Mouse (Mus musculus): ENCODE results near the gene 1700001C19Rik. TPM values are rescaled to one million over a fixed set of nuclear protein-coding genes. Genes with fewer than 3 reads are reported as not detected.

The 1700001C19Rik gene
- total RNA-seq, 2 experiments from 2014 or later = not detected

DNA sequence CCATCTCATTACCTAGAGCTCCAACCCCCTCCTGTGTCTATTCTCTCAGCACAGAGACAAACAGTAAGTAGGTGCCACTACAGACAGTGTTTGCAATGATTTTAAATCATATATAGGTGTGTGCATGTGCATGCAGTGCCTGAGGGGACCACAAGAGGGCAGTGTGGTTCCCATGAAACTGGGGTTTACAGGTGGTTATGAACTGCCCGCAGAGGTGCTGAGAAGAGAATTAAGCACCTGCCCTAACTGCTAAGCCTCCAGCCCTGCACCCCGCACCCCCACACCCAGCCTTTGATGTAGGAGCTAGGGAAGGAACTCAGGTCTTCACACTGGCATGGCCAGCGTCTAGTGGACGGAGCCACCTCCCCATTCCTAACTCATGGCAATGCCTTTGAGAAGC lies 50.5 kb downstream of the 1700001C19Rik start:
- ATAC-seq (replicated peaks; ENCODE audit: low FRiP score, low TSS enrichment, poor library complexity, severe bottlenecking) = 0 out of 2 replicates have a peak, but pooled peaks have one; percentile 49

GRCm38 (mm10) chr17:47385145-47385544 lies 52.0 kb downstream of the 1700001C19Rik start, which contains the start of gene Guca1b:
Guca1b (plus strand) TSS chr17:47385393.
- ATAC-seq (replicated peaks; ENCODE audit: low FRiP score, low TSS enrichment, poor library complexity, severe bottlenecking) = no peak

DNA sequence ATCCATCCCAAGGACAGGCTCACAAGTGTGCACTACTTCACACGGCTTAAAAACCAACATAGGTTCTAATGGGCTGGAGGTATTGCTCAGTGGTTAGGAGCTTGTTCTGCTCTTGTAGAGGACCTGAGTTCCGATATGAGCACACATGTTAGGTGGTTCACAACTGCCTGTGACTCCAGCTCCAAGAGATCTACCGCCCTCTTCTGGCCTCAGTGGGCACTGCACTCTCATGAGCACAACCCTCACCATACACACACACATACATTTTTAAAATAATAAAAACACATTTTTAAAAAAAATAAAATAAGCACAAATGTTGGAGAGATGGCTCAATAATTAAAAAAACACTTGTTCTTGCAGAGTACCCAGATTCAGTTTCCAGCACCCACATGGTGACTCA lies 53.1 kb downstream of the 1700001C19Rik start:
- ATAC-seq (replicated peaks; ENCODE audit: low FRiP score, low TSS enrichment, poor library complexity, severe bottlenecking) = no peak

GRCm38 (mm10) chr17:47383266-47383665 lies 53.9 kb downstream of the 1700001C19Rik start:
- no peak for ATAC-seq (replicated peaks; ENCODE audit: low FRiP score, low TSS enrichment, poor library complexity, severe bottlenecking)

DNA sequence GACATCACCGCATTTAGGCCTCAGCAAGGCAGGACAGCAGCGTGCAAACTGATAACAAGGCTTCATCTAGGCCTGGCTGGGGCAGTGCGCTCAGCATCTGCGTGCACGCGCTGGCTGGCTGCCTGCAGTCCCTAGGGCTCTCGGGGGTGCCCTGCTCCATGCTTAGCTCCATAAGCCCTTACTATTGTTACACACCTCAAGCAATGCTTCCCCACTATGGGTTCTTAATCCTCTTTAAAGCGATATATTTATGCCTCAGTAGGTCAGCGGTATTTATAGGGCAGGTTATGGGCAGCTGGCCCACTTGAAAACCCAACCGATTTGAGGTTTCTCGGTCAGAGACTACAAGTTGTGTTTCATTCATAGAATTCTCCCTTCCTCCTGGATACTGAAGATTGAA lies 55.3 kb downstream of the 1700001C19Rik start:
- no peak for ATAC-seq (replicated peaks; ENCODE audit: low FRiP score, low TSS enrichment, poor library complexity, severe bottlenecking)

GRCm38 (mm10) chr17:47378133-47378532 lies 59.0 kb downstream of the 1700001C19Rik start:
- ATAC-seq (replicated peaks; ENCODE audit: low FRiP score, low TSS enrichment, poor library complexity, severe bottlenecking) = no peak

GRCm38 (mm10) chr17:47376779-47377280 lies 60.3 kb downstream of the 1700001C19Rik start:
- no peak for ATAC-seq (replicated peaks; ENCODE audit: low FRiP score, low TSS enrichment, poor library complexity, severe bottlenecking)

DNA sequence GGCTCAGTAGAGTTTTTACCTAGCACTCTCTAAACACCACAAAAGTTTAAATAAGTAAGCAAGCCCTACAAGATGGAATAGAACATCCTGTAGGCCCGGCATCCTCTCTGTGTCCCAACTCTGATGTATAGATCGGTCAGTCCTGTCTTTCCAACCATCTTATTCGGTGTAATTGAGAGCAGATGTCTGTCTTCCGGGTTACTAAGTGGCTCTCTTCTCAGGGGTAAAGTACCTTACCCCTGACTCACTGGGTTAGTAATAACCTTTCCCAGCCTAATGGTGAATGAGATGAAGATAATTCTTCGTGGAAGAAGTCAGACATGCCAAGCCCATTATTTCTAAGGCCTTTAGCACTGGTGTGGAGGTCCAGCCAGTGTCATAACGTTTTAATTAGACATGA lies 63.2 kb downstream of the 1700001C19Rik start:
- ATAC-seq (replicated peaks; ENCODE audit: low FRiP score, low TSS enrichment, poor library complexity, severe bottlenecking) = no peak

GRCm38 (mm10) chr17:47371451-47371850 lies 65.7 kb downstream of the 1700001C19Rik start:
- ATAC-seq (replicated peaks; ENCODE audit: low FRiP score, low TSS enrichment, poor library complexity, severe bottlenecking) = peak; percentile 72

- ATAC-seq (replicated peaks; ENCODE audit: low FRiP score, low TSS enrichment, poor library complexity, severe bottlenecking) = peak; percentile 52
Measured at GRCm38 (mm10) chr17:47369087-47369443, 68.1 kb downstream of the 1700001C19Rik start.

- ATAC-seq (replicated peaks; ENCODE audit: low FRiP score, low TSS enrichment, poor library complexity, severe bottlenecking) = peak; percentile 81
Measured at GRCm38 (mm10) chr17:47368401-47369086, 68.6 kb downstream of the 1700001C19Rik start, which contains the start of gene Mrps10. Mrps10 (plus strand) TSS chr17:47368887.

Other genes with a start within 250 kb of the 1700001C19Rik start
- 62.0 and 75.8 TPM in 2 replicates for gene Mrps10, start 68.5 kb downstream of the 1700001C19Rik start, total RNA-seq (2014; fragmentation: Nextera tagmentation)
- 61.6 and 90.5 TPM in 2 replicates for gene Mrps10, start 68.5 kb downstream of the 1700001C19Rik start, total RNA-seq (2017)
- gene Guca1b, start 52.0 kb downstream of the 1700001C19Rik start, total RNA-seq (2014; fragmentation: Nextera tagmentation) = 0.54 and 2.8 TPM in 2 replicates
- 0.15 and 3.8 TPM in 2 replicates for gene Guca1b, start 52.0 kb downstream of the 1700001C19Rik start, total RNA-seq (2017)
- gene Guca1a, start 36.8 kb downstream of the 1700001C19Rik start, total RNA-seq (2014; fragmentation: Nextera tagmentation) = not detected in 2 replicates
- gene Guca1a, start 36.8 kb downstream of the 1700001C19Rik start, total RNA-seq (2017) = not detected in 2 replicates
- gene AI661453, start 761 bp downstream of the 1700001C19Rik start, total RNA-seq (2014; fragmentation: Nextera tagmentation) = 0.67 and 1.1 TPM in 2 replicates
- 0.04 TPM in 1 of 2 replicates, not detected in the other for gene AI661453, start 761 bp downstream of the 1700001C19Rik start, total RNA-seq (2017)
- 30.6 and 34.8 TPM in 2 replicates for gene Taf8, start 64.9 kb upstream of the 1700001C19Rik start, total RNA-seq (2014; fragmentation: Nextera tagmentation)
- gene Taf8, start 64.9 kb upstream of the 1700001C19Rik start, total RNA-seq (2017) = 30.5 and 45.8 TPM in 2 replicates
- 157 and 169 TPM in 2 replicates for gene Ccnd3, start 67.7 kb upstream of the 1700001C19Rik start, total RNA-seq (2014; fragmentation: Nextera tagmentation)
- 31.3 and 51.3 TPM in 2 replicates for gene Ccnd3, start 67.7 kb upstream of the 1700001C19Rik start, total RNA-seq (2017)
- gene Bysl, start 174.1 kb upstream of the 1700001C19Rik start, total RNA-seq (2014; fragmentation: Nextera tagmentation) = 34.0 and 34.7 TPM in 2 replicates
- 21.9 and 24.9 TPM in 2 replicates for gene Bysl, start 174.1 kb upstream of the 1700001C19Rik start, total RNA-seq (2017)
- gene Med20, start 174.2 kb upstream of the 1700001C19Rik start, total RNA-seq (2014; fragmentation: Nextera tagmentation) = 31.7 and 66.0 TPM in 2 replicates
- 28.2 and 40.4 TPM in 2 replicates for gene Med20, start 174.2 kb upstream of the 1700001C19Rik start, total RNA-seq (2017)
- 7.8 and 8.0 TPM in 2 replicates for gene Gm20517, start 174.2 kb upstream of the 1700001C19Rik start, total RNA-seq (2014; fragmentation: Nextera tagmentation)
- 2.2 and 6.2 TPM in 2 replicates for gene Gm20517, start 174.2 kb upstream of the 1700001C19Rik start, total RNA-seq (2017)
- 13.9 and 21.0 TPM in 2 replicates for gene Usp49, start 193.3 kb upstream of the 1700001C19Rik start, total RNA-seq (2014; fragmentation: Nextera tagmentation)
- 7.8 and 13.2 TPM in 2 replicates for gene Usp49, start 193.3 kb upstream of the 1700001C19Rik start, total RNA-seq (2017)

Data from megakaryocyte-erythroid progenitor cell, adult 5-6 weeks (primary cell).